Mouse (Mus musculus) embryonic fibroblast, embryonic 13.5 days (primary cell): Measurements from ENCODE around the gene Eif2b5. TPM values are rescaled to one million over a fixed set of nuclear protein-coding genes. Genes with fewer than 3 reads are reported as not detected.
"Not testable (repeated sequence)": the region's sequence is repeated elsewhere in the genome, so short reads cannot be mapped to it uniquely, and the experiment has no call there.

ENCODE experiments used
- H3K27ac ChIP-seq: 2 replicates; pipeline ENCODE4 v1.5.1; 2012; ENCODE audit warnings: low read length, control low read depth, inconsistent platforms; ENCODE audit not compliant: insufficient read depth
- H3K4me1 ChIP-seq: 2 replicates; pipeline ENCODE4 v1.6.1; 2011; ENCODE audit warnings: low read length; ENCODE audit not compliant: control insufficient read depth, insufficient read depth
- H3K4me3 ChIP-seq: 2 replicates; pipeline ENCODE4 v1.5.1; 2011; ENCODE audit warnings: mild to moderate bottlenecking, control low read depth, low read length; ENCODE audit not compliant: insufficient read depth
- CTCF ChIP-seq: IDR thresholded peaks from 2 replicates; pipeline ENCODE4 v1.5.1; 2011; ENCODE audit warnings: mild to moderate bottlenecking, control low read depth, low read length, moderate library complexity, borderline replicate concordance; ENCODE audit not compliant: insufficient read depth
- POLR2A ChIP-seq: IDR thresholded peaks from 2 replicates; pipeline ENCODE4 v1.6.1; 2011; ENCODE audit warnings: low read depth, mild to moderate bottlenecking, control low read depth, low read length, moderate library complexity
- polyA plus RNA-seq: library from polyadenylated mRNA; stranded (reverse); fragments of >200 nt; gene quantifications from 2 replicates; pipeline ENCODE4 v1.2.4, GENCODE M21; 2011; ENCODE audit warnings: low read depth; ENCODE audit not compliant: missing spikeins, insufficient read length

The Eif2b5 gene
- polyA plus RNA-seq: 53.8 and 61.5 TPM in 2 replicates

- TF ChIP-seq POLR2A: peak; percentile 88
- no peak for TF ChIP-seq CTCF
- Histone ChIP-seq H3K4me3 (peak within 1 kb of the TSS; percentile 93), H3K27ac (peak within 1 kb of the TSS; percentile 16), H3K4me1 (no peaks in the 10 kb centered on the region; the same call in 1 of the 2 replicates)
Observed at GRCm38 (mm10) chr16:20498677-20499475, at the start of gene Eif2b5. Eif2b5 (plus strand) TSS chr16:20498817.

GRCm38 (mm10) chr16:20451774-20452173 is 46.8 kb upstream of the Eif2b5 start:
- Histone ChIP-seq H3K27ac (no peak overlapping the region), H3K4me1 (no peaks in the 10 kb centered on the region), H3K4me3 (no peak overlapping the region)
- TF ChIP-seq CTCF (no peak), POLR2A (no peak)

GRCm38 (mm10) chr16:20454155-20454654 is 44.4 kb upstream of the Eif2b5 start:
- no peak overlapping the region for H3K27ac ChIP-seq
- H3K4me1 ChIP-seq: no peaks in the 10 kb centered on the region
- no peak overlapping the region for H3K4me3 ChIP-seq
- TF ChIP-seq CTCF (no peak), POLR2A (no peak)

- Histone ChIP-seq H3K4me3 (no peak overlapping the region), H3K4me1 (no peaks in the 10 kb centered on the region), H3K27ac (no peak overlapping the region)
- no peak for TF ChIP-seq CTCF
- no peak for TF ChIP-seq POLR2A
Observed at GRCm38 (mm10) chr16:20456106-20456505, 42.5 kb upstream of the Eif2b5 start.

DNA sequence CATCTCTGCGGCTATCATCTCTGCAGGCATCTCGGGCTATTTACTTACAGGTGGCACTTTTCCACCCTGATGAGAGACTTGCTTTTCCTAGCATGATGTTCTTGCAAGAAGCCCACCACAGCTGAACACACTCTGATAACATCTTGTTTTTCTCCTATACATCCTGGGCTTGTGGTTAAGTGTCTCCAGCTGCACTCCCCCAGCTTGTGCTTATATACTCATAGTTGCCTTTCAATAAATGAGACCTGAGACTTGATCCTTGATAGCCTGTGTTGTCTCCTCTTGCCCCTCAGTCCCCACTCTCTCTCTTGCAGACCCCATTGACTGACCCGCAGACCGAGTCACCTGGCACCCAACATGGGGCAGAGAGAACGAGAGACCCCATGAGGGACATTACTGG is 39.9 kb upstream of the Eif2b5 start:
- not testable (repeated sequence) for H3K27ac ChIP-seq, H3K4me1 ChIP-seq, H3K4me3 ChIP-seq

- no peak overlapping the region for H3K4me3 ChIP-seq
- TF ChIP-seq CTCF (no peak), POLR2A (no peak)
- H3K27ac ChIP-seq: no peak overlapping the region
- no peaks in the 10 kb centered on the region for H3K4me1 ChIP-seq
Observed at GRCm38 (mm10) chr16:20464725-20465124, 33.9 kb upstream of the Eif2b5 start.

- Histone ChIP-seq H3K27ac (no peak overlapping the region), H3K4me1 (no peaks in the 10 kb centered on the region), H3K4me3 (no peak overlapping the region)
- TF ChIP-seq POLR2A (no peak), CTCF (no peak)
Observed at GRCm38 (mm10) chr16:20470981-20471380, 27.6 kb upstream of the Eif2b5 start.

GRCm38 (mm10) chr16:20471686-20472085 is 26.9 kb upstream of the Eif2b5 start:
- no peak for TF ChIP-seq POLR2A
- no peak for TF ChIP-seq CTCF
- Histone ChIP-seq H3K4me1 (peaks cover 3% of the 10 kb centered on the region; the same call in 1 of the 2 replicates), H3K27ac (no peak overlapping the region), H3K4me3 (no peak overlapping the region)

DNA sequence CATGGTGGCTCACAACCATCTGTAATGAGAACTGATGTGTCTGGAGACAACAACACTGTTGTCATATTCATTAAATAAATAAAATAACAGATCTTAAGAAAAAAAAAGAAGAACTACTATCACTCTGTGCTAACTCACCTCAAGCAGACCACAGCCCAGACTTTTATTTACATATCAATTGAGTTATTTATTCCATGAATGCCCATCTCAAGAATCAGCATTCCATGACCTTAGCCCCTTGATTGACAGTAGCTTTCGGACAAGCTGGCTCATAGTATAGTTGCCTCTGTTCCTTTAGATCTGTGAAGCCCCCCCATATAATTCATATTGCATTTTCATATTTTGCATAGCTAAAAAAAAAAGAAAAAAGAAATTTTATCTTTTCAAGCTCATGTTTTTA is 24.9 kb upstream of the Eif2b5 start:
- Histone ChIP-seq H3K4me1 (peaks cover 13% of the 10 kb centered on the region), H3K4me3 (no peak overlapping the region), H3K27ac (no peak overlapping the region)
- TF ChIP-seq CTCF (no peak), POLR2A (no peak)

GRCm38 (mm10) chr16:20474211-20474610 is 24.4 kb upstream of the Eif2b5 start:
- H3K27ac ChIP-seq: no peak overlapping the region
- TF ChIP-seq CTCF (no peak), POLR2A (no peak)
- H3K4me1 ChIP-seq: peaks cover 13% of the 10 kb centered on the region
- no peak overlapping the region for H3K4me3 ChIP-seq
